Mouse (Mus musculus) MEL (cell line): Measurements from ENCODE around the gene Epha2. TPM values are rescaled to one million over a fixed set of nuclear protein-coding genes. Genes with fewer than 3 reads are reported as not detected.

ENCODE experiments used
- DNase-seq: peaks from one replicate; pipeline ENCODE4 v3.0.0; 2011; ENCODE audit warnings: low read depth, low spot score
- H3K27ac ChIP-seq: 2 replicates; pipeline ENCODE4 v1.5.1; 2012; ENCODE audit warnings: low read depth, mild to moderate bottlenecking, control low read depth, low read length, moderate library complexity; ENCODE audit not compliant: control insufficient read depth
- H3K27me3 ChIP-seq, 2 experiments: fragments of 150-350 bp in 1 of 2; sonication (generic) in 1 of 2; 2 replicates each; pipeline ENCODE4 v1.6.1; 2012; ENCODE audit warnings: low read length in 2 of 2, mild to moderate bottlenecking in 2 of 2, improper control_type of control experiment in 1 of 2, moderate library complexity in 1 of 2; ENCODE audit not compliant: insufficient read depth in 2 of 2, control insufficient read depth in 1 of 2
- H3K36me3 ChIP-seq, 2 experiments: 2 replicates each; pipeline ENCODE4 v1.6.1; 2012 to 2014; ENCODE audit warnings: low read length in 2 of 2, improper control_type of control experiment in 1 of 2, inconsistent platforms in 1 of 2, mild to moderate bottlenecking in 1 of 2; ENCODE audit not compliant: insufficient read depth in 2 of 2, control insufficient read depth in 1 of 2
- H3K4me1 ChIP-seq, 2 experiments: fragments of 150-350 bp in 1 of 2; sonication (generic) in 1 of 2; 2 replicates each; pipeline ENCODE4 v1.6.1; 2012; ENCODE audit warnings: low read length in 2 of 2, improper control_type of control experiment in 1 of 2, mild to moderate bottlenecking in 1 of 2; ENCODE audit not compliant: insufficient read depth in 2 of 2, control insufficient read depth in 1 of 2
- H3K4me3 ChIP-seq, 2 experiments: fragments of 150-350 bp in 1 of 2; sonication (generic) in 1 of 2; 2 replicates each; pipeline ENCODE4 v1.5.1; 2012; ENCODE audit warnings: low read depth in 2 of 2, low read length in 2 of 2, mild to moderate bottlenecking in 2 of 2, moderate library complexity in 2 of 2, control low read depth in 1 of 2, improper control_type of control experiment in 1 of 2; ENCODE audit not compliant: control insufficient read depth in 1 of 2, insufficient read depth in 1 of 2
- H3K79me2 ChIP-seq: 2 replicates; pipeline ENCODE4 v1.6.1; 2012; ENCODE audit warnings: mild to moderate bottlenecking, low read length, moderate library complexity; ENCODE audit not compliant: control insufficient read depth, poor library complexity, insufficient read depth
- H3K9ac ChIP-seq: 2 replicates; pipeline ENCODE4 v1.6.1; 2012; ENCODE audit warnings: low read depth, mild to moderate bottlenecking, control low read depth, low read length, moderate library complexity; ENCODE audit not compliant: control insufficient read depth, poor library complexity, severe bottlenecking
- H3K9me3 ChIP-seq: fragments of 150-350 bp; sonication (generic); replicated peaks from 2 replicates; pipeline ENCODE4 v1.6.1; 2012; ENCODE audit warnings: mild to moderate bottlenecking, low read length, improper control_type of control experiment, moderate library complexity; ENCODE audit not compliant: insufficient read depth
- CHD1 ChIP-seq: IDR thresholded peaks from 2 replicates; pipeline ENCODE4 v1.6.1; 2012; ENCODE audit warnings: low read depth, mild to moderate bottlenecking, inconsistent platforms, low read length, improper control_type of control experiment
- CHD2 ChIP-seq: IDR thresholded peaks from 2 replicates; pipeline ENCODE4 v1.6.1; 2011; ENCODE audit warnings: low read length, improper control_type of control experiment
- CTCF ChIP-seq, 3 experiments: IDR thresholded peaks in 2 of 3; conservative IDR thresholded peaks in 1 of 3; 2 replicates each; pipeline ENCODE4 v1.5.1; 2011 to 2012; ENCODE audit warnings: low read length in 3 of 3, low read depth in 2 of 3, mild to moderate bottlenecking in 2 of 3, improper control_type of control experiment in 1 of 3, inconsistent platforms in 1 of 3, mixed read lengths in 1 of 3, moderate library complexity in 1 of 3; ENCODE audit not compliant: control insufficient read depth in 1 of 3, insufficient read depth in 1 of 3, poor library complexity in 1 of 3, severe bottlenecking in 1 of 3
- E2F4 ChIP-seq: IDR thresholded peaks from 2 replicates; pipeline ENCODE4 v1.6.1; 2011; ENCODE audit warnings: low read depth, low read length, improper control_type of control experiment, borderline replicate concordance
- EP300 ChIP-seq, 2 experiments: IDR thresholded peaks; 2 replicates each; pipeline ENCODE4 v1.6.1; 2011; ENCODE audit warnings: improper control_type of control experiment in 2 of 2, low read length in 2 of 2, low read depth in 1 of 2, mild to moderate bottlenecking in 1 of 2
- ETS1 ChIP-seq: IDR thresholded peaks from 2 replicates; pipeline ENCODE4 v1.6.1; 2012; ENCODE audit warnings: low read depth, mild to moderate bottlenecking, inconsistent platforms, low read length, improper control_type of control experiment, moderate library complexity
- GABPA ChIP-seq: IDR thresholded peaks from 2 replicates; pipeline ENCODE4 v1.6.1; 2012; ENCODE audit warnings: low read depth, mild to moderate bottlenecking, inconsistent platforms, low read length, improper control_type of control experiment, moderate library complexity
- GATA1 ChIP-seq: IDR thresholded peaks from 2 replicates; pipeline ENCODE4 v1.6.1; 2011; ENCODE audit warnings: low read depth, low read length, improper control_type of control experiment
- HCFC1 ChIP-seq: IDR thresholded peaks from 2 replicates; pipeline ENCODE4 v1.6.1; 2012; ENCODE audit warnings: low read depth, mild to moderate bottlenecking, inconsistent platforms, low read length, improper control_type of control experiment, moderate library complexity
- KAT2A ChIP-seq: conservative IDR thresholded peaks from 2 replicates; pipeline ENCODE4 v1.6.1; 2012; ENCODE audit warnings: low read depth, low read length, improper control_type of control experiment, inconsistent platforms
- MAX ChIP-seq: IDR thresholded peaks from 2 replicates; pipeline ENCODE4 v1.6.1; 2011; ENCODE audit warnings: low read length, improper control_type of control experiment
- MEF2A ChIP-seq: IDR thresholded peaks from 2 replicates; pipeline ENCODE4 v1.6.1; 2014; ENCODE audit warnings: low read depth, mild to moderate bottlenecking, inconsistent platforms, low read length, improper control_type of control experiment; ENCODE audit not compliant: poor library complexity, insufficient replicate concordance, severe bottlenecking; ENCODE audit errors: extremely low read depth
- MXI1 ChIP-seq: IDR thresholded peaks from 2 replicates; pipeline ENCODE4 v1.6.1; 2011; ENCODE audit warnings: mild to moderate bottlenecking, low read depth, low read length, improper control_type of control experiment
- MYC ChIP-seq: IDR thresholded peaks from 2 replicates; pipeline ENCODE4 v1.6.1; 2011; ENCODE audit warnings: low read depth, mild to moderate bottlenecking, low read length, improper control_type of control experiment, moderate library complexity
- NRF1 ChIP-seq: IDR thresholded peaks from 2 replicates; pipeline ENCODE4 v1.6.1; 2014; ENCODE audit warnings: low read depth, mild to moderate bottlenecking, inconsistent platforms, low read length, improper control_type of control experiment, moderate library complexity; ENCODE audit not compliant: poor library complexity, insufficient read depth, severe bottlenecking
- POLR2AphosphoS5 ChIP-seq: IDR thresholded peaks from 2 replicates; pipeline ENCODE4 v1.6.1; 2012; ENCODE audit warnings: low read depth, borderline replicate concordance, mild to moderate bottlenecking, inconsistent platforms, low read length, moderate library complexity, mixed read lengths
- RAD21 ChIP-seq: IDR thresholded peaks from 2 replicates; pipeline ENCODE4 v1.6.1; 2011; ENCODE audit warnings: mild to moderate bottlenecking, low read depth, low read length, improper control_type of control experiment
- TBP ChIP-seq: IDR thresholded peaks from 2 replicates; pipeline ENCODE4 v1.8.0; 2011; ENCODE audit warnings: low read depth, low read length, improper control_type of control experiment
- TCF12 ChIP-seq: IDR thresholded peaks from 2 replicates; pipeline ENCODE4 v1.6.1; 2014; ENCODE audit warnings: low read depth, mild to moderate bottlenecking, inconsistent platforms, low read length, improper control_type of control experiment, moderate library complexity
- UBTF ChIP-seq: IDR thresholded peaks from 2 replicates; pipeline ENCODE4 v1.6.1; 2012; ENCODE audit warnings: low read depth, mild to moderate bottlenecking, inconsistent platforms, low read length, improper control_type of control experiment, moderate library complexity, borderline replicate concordance; ENCODE audit not compliant: insufficient read depth
- USF1 ChIP-seq: IDR thresholded peaks from 2 replicates; pipeline ENCODE4 v1.6.1; 2014; ENCODE audit warnings: low read depth, mild to moderate bottlenecking, inconsistent platforms, low read length, improper control_type of control experiment, moderate library complexity
- USF2 ChIP-seq, 2 experiments: IDR thresholded peaks; 2 replicates each; pipeline ENCODE4 v1.6.1; 2011 to 2012; ENCODE audit warnings: improper control_type of control experiment in 2 of 2, low read length in 2 of 2, borderline replicate concordance in 1 of 2, inconsistent platforms in 1 of 2, low read depth in 1 of 2, mild to moderate bottlenecking in 1 of 2; ENCODE audit not compliant: insufficient read depth in 1 of 2
- ZC3H11A ChIP-seq: IDR thresholded peaks from 2 replicates; pipeline ENCODE4 v1.6.1; 2012; ENCODE audit warnings: low read depth, mild to moderate bottlenecking, inconsistent platforms, low read length, improper control_type of control experiment
- ZNF384 ChIP-seq: IDR thresholded peaks from 2 replicates; pipeline ENCODE4 v1.6.1; 2012; ENCODE audit warnings: low read depth, mild to moderate bottlenecking, inconsistent platforms, low read length, improper control_type of control experiment
- polyA plus RNA-seq, 2 experiments: library from polyadenylated mRNA; stranded (reverse) in 1 of 2; unstranded in 1 of 2; fragments of >175 nt in 1 of 2; fragments of >200 nt in 1 of 2; gene quantifications; 2 replicates each; pipeline versions ENCODE4 v1.2.1 to v1.2.4; 2012; ENCODE audit warnings: low replicate concordance in 2 of 2, low read depth in 1 of 2; ENCODE audit not compliant: insufficient read length in 2 of 2, insufficient read depth in 1 of 2, missing spikeins in 1 of 2
- total RNA-seq: library from RNA; depleted of rRNA; stranded (reverse); fragments of 300-350 nt; gene quantifications from 2 replicates; pipeline ENCODE4 v1.2.3, GENCODE M21; 2012

Epha2 gene
- total and polyA plus RNA-seq, 3 experiments = 2.3 to 5.9 TPM; not detected in 1

GRCm38 (mm10) chr4:141281153-141281552, 19.9 kb upstream of the Epha2 start:
- Histone ChIP-seq H3K79me2 (no peaks in the 10 kb centered on the region), H3K4me3 (no peak overlapping the region), H3K36me3 (no peaks in the 10 kb centered on the region), H3K27ac (no peak overlapping the region), H3K27me3 (peaks cover 0 to 1% of the 10 kb centered on the region in 2 experiments; a peak in 2 of 4 replicates), H3K4me1 (0 out of 4 replicates have a peak, but pooled peaks cover 0 to 2% of the 10 kb centered on the region in 2 experiments), H3K9me3 (no peaks in the 10 kb centered on the region), H3K9ac (no peak overlapping the region)
- TF ChIP-seq POLR2AphosphoS5 (no peak), EP300 (IDR thresholded peaks at IDR 0.05; ENCODE audit: low read depth in 1 of 2, low read length in 2 of 2) (no peak), GATA1 (no peak), MYC (no peak)
- no peak for DNase-seq

DNA sequence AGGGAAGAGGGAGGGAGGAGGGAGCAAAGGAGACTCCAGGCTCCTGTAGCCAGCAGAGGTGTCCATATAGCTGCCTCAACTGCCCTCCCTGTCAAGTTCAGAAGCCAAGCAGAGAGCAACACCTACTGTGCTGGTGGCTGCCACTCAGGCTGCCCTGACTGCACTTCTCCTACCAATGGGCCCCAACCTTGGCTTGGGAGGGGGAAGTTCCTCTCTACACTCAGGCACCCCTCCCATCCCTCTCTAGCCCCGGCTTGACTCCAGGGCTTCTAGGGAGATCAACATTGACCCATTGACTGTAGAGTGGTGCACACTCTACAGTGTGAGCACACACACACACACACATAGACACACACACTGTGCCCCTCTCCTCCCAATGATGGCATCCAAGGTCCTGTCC, 19.5 kb upstream of the Epha2 start:
- Histone ChIP-seq H3K4me3 (no peak overlapping the region), H3K9ac (no peak overlapping the region), H3K27me3 (peaks cover 0 to 1% of the 10 kb centered on the region in 2 experiments; a peak in 2 of 4 replicates), H3K36me3 (no peaks in the 10 kb centered on the region), H3K79me2 (no peaks in the 10 kb centered on the region), H3K4me1 (0 out of 4 replicates have a peak, but pooled peaks cover 0 to 2% of the 10 kb centered on the region in 2 experiments), H3K9me3 (no peaks in the 10 kb centered on the region), H3K27ac (no peak overlapping the region)
- no peak for TF ChIP-seq HCFC1
- TF ChIP-seq USF2 (IDR thresholded peaks at IDR 0.05; ENCODE audit: borderline replicate concordance in 1 of 2, insufficient read depth in 1 of 2, low read depth in 1 of 2, low read length in 2 of 2) = no peak
- no peak for DNase-seq

DNA sequence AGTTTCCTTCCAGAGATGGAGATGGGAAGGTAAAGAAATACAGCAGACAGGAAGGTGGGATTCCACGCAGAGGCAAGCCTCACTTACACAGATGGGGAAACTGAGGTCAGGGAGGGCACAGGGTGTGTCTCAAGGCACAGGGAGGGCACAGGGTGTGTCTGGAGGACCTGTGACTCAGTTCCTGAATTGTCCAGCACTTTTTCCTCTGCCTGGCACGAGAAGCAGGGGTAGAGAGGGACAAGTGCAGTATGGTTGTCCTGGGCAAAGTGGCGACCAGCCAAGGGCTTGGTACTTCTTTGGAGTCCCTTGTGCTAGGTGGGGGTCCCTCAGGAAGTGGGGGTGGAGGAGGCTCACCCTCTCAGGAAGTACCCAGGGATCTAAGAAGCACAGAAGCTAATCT, 19.0 kb upstream of the Epha2 start:
- 0 out of 4 replicates have a peak, but pooled peaks cover 0 to 2% of the 10 kb centered on the region in 2 experiments for H3K4me1 ChIP-seq
- no peak overlapping the region for H3K27ac ChIP-seq
- peaks cover 0 to 3% of the 10 kb centered on the region in 2 experiments; a peak in 2 of 4 replicates for H3K27me3 ChIP-seq
- no peaks in the 10 kb centered on the region for H3K9me3 ChIP-seq
- H3K79me2 ChIP-seq = no peaks in the 10 kb centered on the region
- TF ChIP-seq E2F4 (no peak), KAT2A (no peak), GATA1 (no peak), MEF2A (no peak), CHD2 (no peak), USF1 (no peak), POLR2AphosphoS5 (no peak), CHD1 (no peak), UBTF (no peak), ZNF384 (no peak), ETS1 (no peak), GABPA (no peak), ZC3H11A (no peak), MXI1 (no peak), RAD21 (no peak), MAX (no peak), CTCF (IDR thresholded peaks at IDR 0.05 in 2 of 3, conservative IDR thresholded peaks at IDR 0.05 in 1 of 3; ENCODE audit: control insufficient read depth in 1 of 3, insufficient read depth in 1 of 3, low read depth in 2 of 3, low read length in 3 of 3, poor library complexity in 1 of 3, severe bottlenecking in 1 of 3) (no peak), TCF12 (no peak), TBP (no peak), NRF1 (no peak)
- H3K9ac ChIP-seq = no peak overlapping the region
- no peaks in the 10 kb centered on the region for H3K36me3 ChIP-seq
- no peak for DNase-seq
- no peak overlapping the region for H3K4me3 ChIP-seq
